Mouse (Mus musculus) granulocyte monocyte progenitor cell, adult 5-6 weeks (primary cell): Measurements from ENCODE around the gene Dpp4. TPM values are rescaled to one million over a fixed set of nuclear protein-coding genes. Genes with fewer than 3 reads are reported as not detected.

Source experiments
- ATAC-seq: replicated peaks from 2 replicates; pipeline ENCODE4 v1.8.0; 2016; ENCODE audit warnings: mild to moderate bottlenecking, moderate TSS enrichment, inconsistent platforms; ENCODE audit not compliant: poor library complexity, severe bottlenecking
- total RNA-seq, 2 experiments: library from RNA; stranded (forward) in 1 of 2; stranded (reverse) in 1 of 2; fragments of 200-712, 200-1000 nt in 1 of 2; fragments of >200 nt in 1 of 2; fragmentation: Nextera tagmentation in 1 of 2; gene quantifications; 2 replicates each; pipeline ENCODE4 v1.2.3; 2014 to 2017

Dpp4 gene
- total RNA-seq, 2 experiments from 2014 or later = 13.8 to 15.2 TPM

GRCm38 (mm10) chr2:62411211-62412080, 585 bp downstream of the Dpp4 start:
- ATAC-seq = peak; percentile 66

- peak; percentile 15 for ATAC-seq
Observed at GRCm38 (mm10) chr2:62408701-62409201, 3.3 kb downstream of the Dpp4 start.

- peak; percentile 11; the same call in 1 of the 2 replicates for ATAC-seq
Observed at GRCm38 (mm10) chr2:62408216-62408615, 3.8 kb downstream of the Dpp4 start.

GRCm38 (mm10) chr2:62403556-62404135, 8.4 kb downstream of the Dpp4 start:
- no peak for ATAC-seq

GRCm38 (mm10) chr2:62401011-62401410, 11.0 kb downstream of the Dpp4 start:
- ATAC-seq = no peak

- 0 out of 2 replicates have a peak, but pooled peaks have one; percentile 36 for ATAC-seq
Observed at GRCm38 (mm10) chr2:62399832-62400231, 12.2 kb downstream of the Dpp4 start.

GRCm38 (mm10) chr2:62399361-62399760, 12.7 kb downstream of the Dpp4 start:
- no peak for ATAC-seq

- peak; percentile 66 for ATAC-seq
Observed at GRCm38 (mm10) chr2:62398115-62398875, 13.7 kb downstream of the Dpp4 start.

- ATAC-seq = no peak
Observed at GRCm38 (mm10) chr2:62397661-62398060, 14.4 kb downstream of the Dpp4 start.

- ATAC-seq = no peak
Observed at GRCm38 (mm10) chr2:62396799-62397198, 15.2 kb downstream of the Dpp4 start.

- ATAC-seq = no peak
Observed at GRCm38 (mm10) chr2:62394800-62395199, 17.2 kb downstream of the Dpp4 start.

- peak; percentile 65 for ATAC-seq
Observed at GRCm38 (mm10) chr2:62392098-62392497, 19.9 kb downstream of the Dpp4 start.

- peak; percentile 73 for ATAC-seq
Observed at GRCm38 (mm10) chr2:62390961-62391461, 21.0 kb downstream of the Dpp4 start.

GRCm38 (mm10) chr2:62390305-62390704, 21.7 kb downstream of the Dpp4 start:
- ATAC-seq = no peak

- no peak for ATAC-seq
Observed at GRCm38 (mm10) chr2:62388841-62389240, 23.2 kb downstream of the Dpp4 start.

GRCm38 (mm10) chr2:62383196-62383595, 28.8 kb downstream of the Dpp4 start:
- ATAC-seq = no peak

- no peak for ATAC-seq
Observed at GRCm38 (mm10) chr2:62382440-62382839, 29.6 kb downstream of the Dpp4 start.

- ATAC-seq = no peak
Observed at GRCm38 (mm10) chr2:62381756-62382155, 30.3 kb downstream of the Dpp4 start.

GRCm38 (mm10) chr2:62373692-62374091, 38.3 kb downstream of the Dpp4 start:
- no peak for ATAC-seq

GRCm38 (mm10) chr2:62370048-62370447, 42.0 kb downstream of the Dpp4 start:
- no peak for ATAC-seq
